Mouse (Mus musculus): ENCODE data around the gene Dpysl4. TPM values are rescaled to one million over a fixed set of nuclear protein-coding genes. Genes with fewer than 3 reads are reported as not detected.

The Dpysl4 gene
- polyA plus RNA-seq, 1 experiment from 2014 or later = 280 TPM

DNA sequence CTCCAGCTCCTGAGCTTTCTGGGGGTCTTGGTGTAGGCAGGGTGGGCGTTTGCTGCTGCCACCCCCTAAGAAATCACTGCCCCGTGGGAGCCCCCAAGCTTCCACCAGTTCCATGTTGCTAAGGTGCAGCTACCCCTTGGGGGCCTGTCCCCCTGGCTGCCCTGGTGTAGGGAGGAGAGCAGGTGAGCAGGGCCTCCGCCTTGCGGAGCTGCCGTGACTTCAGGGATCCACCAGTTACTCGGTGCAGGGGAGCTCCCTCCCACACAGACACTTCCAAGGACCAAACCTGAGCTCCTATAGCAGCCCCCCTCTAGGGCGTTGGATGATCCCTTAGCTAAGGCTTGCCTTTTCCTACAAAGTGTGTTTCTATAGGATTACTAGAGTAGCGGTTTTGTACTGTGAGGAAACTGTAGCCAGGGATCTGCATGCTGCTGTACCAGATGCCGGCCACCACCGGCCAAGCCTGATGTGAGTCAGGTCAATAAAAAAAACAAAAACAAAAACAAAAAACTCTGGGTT lies 15.5 kb downstream of the Dpysl4 start:
- 87% methylated on average over 10 of the region's 10 CpGs for WGBS
- H3K27ac ChIP-seq = peak overlapping the region; percentile 48

DNA sequence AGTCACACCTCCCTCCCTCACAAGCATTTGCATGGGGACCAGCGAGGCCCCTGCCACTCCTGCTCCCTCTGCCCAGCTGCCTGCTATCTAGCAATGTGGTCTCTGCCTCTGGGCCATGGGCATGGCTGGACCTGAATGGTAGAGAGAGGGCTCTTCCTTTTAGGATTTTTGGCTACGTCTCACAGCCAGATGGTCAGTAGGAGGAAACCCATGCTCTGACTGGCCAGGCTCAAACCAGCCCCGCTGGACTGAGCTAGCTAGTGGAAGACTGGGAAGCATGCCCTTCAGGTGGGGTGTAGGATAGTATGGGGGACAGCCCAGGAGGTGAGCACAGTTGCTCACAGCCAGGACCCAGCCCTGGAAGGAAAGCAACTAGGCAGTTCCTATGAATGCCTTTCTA lies 16.0 kb downstream of the Dpysl4 start:
- Histone ChIP-seq H3K4me3 (no peak overlapping the region), H3K27ac (0 out of 2 replicates have a peak overlapping the region, but pooled peaks have one; percentile 18), H3K4me1 (replicated peaks) (peaks cover 9% of the 10 kb centered on the region; the same call in 1 of the 2 replicates), H3K36me3 (peaks cover 54% of the 10 kb centered on the region), H3K9ac (no peak overlapping the region), H3K4me2 (no peak overlapping the region), H3K9me3 (no peaks in the 10 kb centered on the region), H3K27me3 (no peaks in the 10 kb centered on the region)
- WGBS = 69% methylated on average over 3 of the region's 3 CpGs
- no peak for ATAC-seq (ENCODE audit: low FRiP score)

More for the DNA sequence above, 15.5 kb downstream of the Dpysl4 start:
- H3K9ac ChIP-seq = no peak overlapping the region
- no peak overlapping the region for H3K4me3 ChIP-seq
- H3K9me3 ChIP-seq = no peaks in the 10 kb centered on the region
- H3K36me3 ChIP-seq = peaks cover 59% of the 10 kb centered on the region
- no peak overlapping the region for H3K4me2 ChIP-seq
- H3K27me3 ChIP-seq = no peaks in the 10 kb centered on the region
- H3K4me1 ChIP-seq (replicated peaks) = peaks cover 9% of the 10 kb centered on the region; the same call in 1 of the 2 replicates
- ATAC-seq (ENCODE audit: low FRiP score) = no peak

DNA sequence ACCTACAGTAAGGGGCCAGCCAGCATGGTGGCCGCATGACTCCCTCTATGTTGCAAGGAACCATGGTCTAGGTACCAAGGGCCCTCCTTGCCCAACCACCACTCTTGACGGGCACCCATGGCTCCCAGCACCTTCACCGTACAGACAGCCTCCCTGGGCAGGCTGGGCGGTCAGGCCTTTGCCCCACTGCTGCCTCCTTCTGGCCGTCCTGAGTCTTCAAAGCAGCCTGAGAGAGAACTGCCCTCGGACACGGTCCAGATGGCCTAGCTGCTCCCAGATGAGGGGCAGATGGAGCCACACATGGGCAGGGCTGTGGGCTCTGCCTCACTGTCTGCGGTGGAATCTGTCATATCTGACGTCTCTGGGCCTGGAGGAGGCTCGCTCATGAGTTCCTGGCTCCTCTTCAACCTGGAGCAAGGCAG lies 18.2 kb downstream of the Dpysl4 start:
- no peaks in the 10 kb centered on the region for H3K27me3 ChIP-seq
- H3K36me3 ChIP-seq = peaks cover 37% of the 10 kb centered on the region
- H3K9ac ChIP-seq = no peak overlapping the region
- H3K27ac ChIP-seq = peak overlapping the region; percentile 48; the same call in 1 of the 2 replicates
- WGBS = 51% methylated on average over 10 of the region's 10 CpGs
- no peak overlapping the region for H3K4me3 ChIP-seq
- no peaks in the 10 kb centered on the region for H3K9me3 ChIP-seq
- no peak overlapping the region for H3K4me2 ChIP-seq
- peaks cover 9% of the 10 kb centered on the region; the same call in 1 of the 2 replicates for H3K4me1 ChIP-seq (replicated peaks)
- peak; percentile 29; the same call in 1 of the 2 replicates for ATAC-seq (ENCODE audit: low FRiP score)

DNA sequence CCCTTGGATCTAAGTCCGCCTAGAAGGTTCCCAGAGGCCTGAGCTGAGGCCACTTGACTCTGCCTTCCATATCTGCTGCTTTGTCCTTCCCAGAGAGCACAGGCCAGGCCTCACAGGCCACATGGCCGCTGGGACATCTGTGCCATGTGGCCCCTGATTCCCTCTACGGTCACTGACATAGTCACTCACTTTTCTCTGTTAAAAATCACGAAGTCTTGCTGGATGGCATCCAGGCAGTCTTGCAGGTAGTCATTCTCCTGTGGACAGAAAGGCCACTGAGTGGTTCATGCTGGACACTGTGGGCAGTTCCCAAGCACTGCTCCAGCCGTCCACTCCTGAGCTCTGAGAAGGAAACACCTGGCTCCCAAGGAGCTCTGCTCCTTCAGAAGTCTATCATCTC lies 19.3 kb downstream of the Dpysl4 start:
- peaks cover 9% of the 10 kb centered on the region; the same call in 1 of the 2 replicates for H3K4me1 ChIP-seq (replicated peaks)
- ATAC-seq (ENCODE audit: low FRiP score) = no peak
- no peak overlapping the region for H3K9ac ChIP-seq
- 86% methylated on average over 5 of the region's 5 CpGs for WGBS
- H3K27ac ChIP-seq = 0 out of 2 replicates have a peak overlapping the region, but pooled peaks have one; percentile 8
- no peaks in the 10 kb centered on the region for H3K27me3 ChIP-seq
- no peaks in the 10 kb centered on the region for H3K9me3 ChIP-seq
- H3K4me2 ChIP-seq = no peak overlapping the region
- peaks cover 27% of the 10 kb centered on the region for H3K36me3 ChIP-seq
- no peak overlapping the region for H3K4me3 ChIP-seq

DNA sequence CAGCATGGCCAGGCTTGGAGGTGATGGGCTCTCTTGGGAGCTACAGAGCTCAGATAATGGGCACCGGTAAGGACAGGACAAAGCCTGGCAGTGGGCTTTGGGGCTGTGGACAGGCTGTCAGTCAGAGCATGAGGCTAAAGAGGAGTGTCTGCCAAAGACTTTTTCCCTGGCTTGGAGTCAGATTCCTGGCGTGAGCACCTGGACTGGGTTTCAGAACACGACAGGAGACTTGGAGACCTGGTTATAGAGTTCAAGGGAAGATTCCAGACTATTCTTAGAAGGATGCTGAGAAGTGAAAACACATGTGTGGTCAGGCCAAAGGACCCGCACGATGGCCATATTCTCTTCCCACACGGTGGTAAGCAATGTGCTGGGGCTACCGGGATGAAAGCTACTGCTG lies 19.9 kb downstream of the Dpysl4 start:
- Histone ChIP-seq H3K9ac (no peak overlapping the region), H3K9me3 (no peaks in the 10 kb centered on the region), H3K4me3 (no peak overlapping the region), H3K4me1 (replicated peaks) (peaks cover 9% of the 10 kb centered on the region; the same call in 1 of the 2 replicates), H3K27me3 (no peaks in the 10 kb centered on the region), H3K36me3 (peaks cover 21% of the 10 kb centered on the region), H3K4me2 (no peak overlapping the region), H3K27ac (0 out of 2 replicates have a peak overlapping the region, but pooled peaks have one; percentile 8)
- WGBS = 75% methylated on average over 7 of the region's 7 CpGs
- ATAC-seq (ENCODE audit: low FRiP score) = no peak

DNA sequence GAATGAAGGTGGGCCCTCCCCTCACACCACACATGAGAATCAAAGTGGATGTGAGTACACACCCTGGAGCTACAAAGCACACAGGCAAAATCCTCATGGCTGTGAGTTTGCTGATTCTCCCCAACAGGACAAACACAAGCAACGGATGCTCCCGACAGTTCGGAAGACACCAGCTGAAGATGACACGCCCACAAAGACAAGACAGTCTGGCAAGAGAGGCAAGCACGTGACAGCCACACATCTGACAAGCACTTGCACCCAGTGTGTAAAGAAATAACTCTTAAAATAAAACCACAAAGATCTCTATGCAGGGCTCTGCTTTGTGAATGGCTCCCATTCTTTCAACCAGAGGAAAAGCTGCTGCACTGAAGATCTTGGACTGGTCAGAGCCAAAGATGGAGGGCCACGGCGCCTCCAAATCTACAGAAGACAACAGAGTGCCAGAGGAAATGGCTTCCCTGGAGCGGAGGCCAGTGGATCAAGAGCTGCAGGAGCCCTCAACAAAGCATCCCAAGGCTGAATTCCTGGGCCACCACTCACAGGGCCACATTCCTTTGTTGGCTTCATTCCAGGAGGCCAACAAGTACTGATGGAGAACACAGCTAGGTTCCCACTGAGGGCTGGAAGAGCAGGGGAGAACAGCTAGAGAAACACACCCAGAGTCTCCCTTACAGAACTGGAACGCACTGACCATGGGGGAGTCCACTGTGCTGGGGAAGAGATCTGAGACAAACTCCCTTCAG lies 22.3 kb downstream of the Dpysl4 start:
- no peak overlapping the region for H3K4me2 ChIP-seq
- H3K27me3 ChIP-seq = no peaks in the 10 kb centered on the region
- 0 out of 2 replicates have a peak, but pooled peaks cover 4% of the 10 kb centered on the region for H3K4me1 ChIP-seq (replicated peaks)
- 86% methylated on average over 9 of the region's 9 CpGs for WGBS
- ATAC-seq (ENCODE audit: low FRiP score) = no peak
- H3K27ac ChIP-seq = no peak overlapping the region
- H3K36me3 ChIP-seq = 0 out of 2 replicates have a peak, but pooled peaks cover 2% of the 10 kb centered on the region
- no peaks in the 10 kb centered on the region for H3K9me3 ChIP-seq
- no peak overlapping the region for H3K4me3 ChIP-seq
- H3K9ac ChIP-seq = no peak overlapping the region

DNA sequence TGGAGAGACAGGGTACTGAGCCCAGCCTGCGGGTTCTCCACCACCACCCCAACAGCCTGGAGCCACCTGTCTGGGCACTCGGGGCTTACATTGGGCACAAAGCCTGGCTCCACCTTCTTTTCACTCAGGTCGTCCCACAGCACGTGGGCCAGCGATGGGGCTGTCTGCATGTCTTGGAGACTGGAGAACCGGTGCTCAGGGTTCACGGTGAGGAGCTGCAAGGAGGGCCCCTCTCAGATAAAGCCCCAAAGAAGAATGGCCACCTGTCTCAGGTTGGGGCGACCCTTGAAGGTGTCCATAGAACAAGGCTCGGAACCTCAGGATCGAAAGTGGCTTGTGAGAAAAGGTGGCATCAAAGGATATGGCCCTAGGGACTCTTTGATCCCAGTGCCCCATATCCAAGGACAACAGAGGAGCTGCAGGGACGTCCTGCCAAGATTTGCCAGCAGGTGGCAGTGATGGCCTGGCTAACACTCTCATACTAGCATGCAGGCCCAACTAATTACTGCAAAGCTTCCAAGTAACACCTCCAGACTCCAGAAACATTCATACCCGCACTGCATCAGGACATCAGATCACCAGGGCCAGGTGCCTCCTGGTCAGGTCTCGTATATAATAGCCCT lies 33.5 kb downstream of the Dpysl4 start:
- Histone ChIP-seq H3K27me3 (0 out of 2 replicates have a peak, but pooled peaks cover 2% of the 10 kb centered on the region), H3K4me2 (no peak overlapping the region), H3K27ac (no peak overlapping the region), H3K9ac (0 out of 2 replicates have a peak overlapping the region, but pooled peaks have one; percentile 19), H3K4me3 (no peak overlapping the region), H3K36me3 (no peaks in the 10 kb centered on the region), H3K9me3 (no peaks in the 10 kb centered on the region), H3K4me1 (replicated peaks) (no peaks in the 10 kb centered on the region)
- peak; percentile 76 for ATAC-seq (ENCODE audit: low FRiP score)
- WGBS = 43% methylated on average over 13 of the region's 13 CpGs

DNA sequence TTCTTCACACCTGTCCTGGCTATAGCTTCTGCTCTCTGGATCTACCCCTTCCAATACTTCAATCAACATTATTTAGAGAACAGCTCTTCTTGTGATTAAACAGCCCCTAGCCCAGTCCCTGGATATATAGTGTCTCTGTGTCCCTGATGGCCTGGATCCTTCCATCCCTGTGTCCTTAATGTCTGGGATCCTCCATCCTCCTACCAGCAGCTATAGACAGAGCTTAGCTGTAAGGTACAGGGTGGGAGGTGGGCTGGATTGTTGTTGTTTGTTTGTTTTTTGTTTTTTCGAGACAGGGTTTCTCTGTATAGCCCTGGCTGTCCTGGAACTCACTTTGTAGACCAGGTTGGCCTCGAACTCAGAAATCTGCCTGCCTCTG lies 34.0 kb downstream of the Dpysl4 start:
- Histone ChIP-seq H3K27me3 (0 out of 2 replicates have a peak, but pooled peaks cover 2% of the 10 kb centered on the region), H3K4me3 (no peak overlapping the region), H3K4me2 (no peak overlapping the region), H3K9ac (0 out of 2 replicates have a peak overlapping the region, but pooled peaks have one; percentile 19), H3K9me3 (no peaks in the 10 kb centered on the region), H3K4me1 (replicated peaks) (no peaks in the 10 kb centered on the region), H3K36me3 (no peaks in the 10 kb centered on the region), H3K27ac (no peak overlapping the region)
- ATAC-seq (ENCODE audit: low FRiP score) = peak; percentile 57; the same call in 1 of the 2 replicates
- WGBS = 76% methylated on average over 2 of the region's 2 CpGs

DNA sequence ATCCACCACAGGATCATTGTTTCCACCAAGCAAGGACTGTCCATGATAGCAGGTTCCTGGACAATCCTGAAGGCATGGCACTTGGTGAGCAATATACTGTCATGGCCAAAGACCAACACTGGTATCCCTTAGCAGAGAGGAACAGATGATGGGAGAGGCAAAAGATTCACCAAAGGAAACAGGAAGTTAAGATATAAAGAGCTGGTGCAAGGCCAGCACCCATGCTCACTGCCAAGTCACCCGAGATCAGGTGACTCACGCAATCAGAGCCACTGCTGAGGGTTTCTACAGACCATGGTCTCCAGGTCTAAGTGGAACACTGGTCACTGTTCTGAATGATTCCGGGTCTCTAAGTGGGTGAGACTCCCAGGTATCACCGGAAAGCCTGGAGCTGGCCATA lies 40.1 kb downstream of the Dpysl4 start:
- no peak for ATAC-seq (ENCODE audit: low FRiP score)
- no peaks in the 10 kb centered on the region for H3K36me3 ChIP-seq
- peaks cover 20% of the 10 kb centered on the region for H3K4me1 ChIP-seq (replicated peaks)
- no peak overlapping the region for H3K9ac ChIP-seq
- 95% methylated on average over 4 of the region's 4 CpGs for WGBS
- no peaks in the 10 kb centered on the region for H3K9me3 ChIP-seq
- no peak overlapping the region for H3K27ac ChIP-seq
- no peak overlapping the region for H3K4me3 ChIP-seq
- no peak overlapping the region for H3K4me2 ChIP-seq
- 0 out of 2 replicates have a peak, but pooled peaks cover 10% of the 10 kb centered on the region for H3K27me3 ChIP-seq

DNA sequence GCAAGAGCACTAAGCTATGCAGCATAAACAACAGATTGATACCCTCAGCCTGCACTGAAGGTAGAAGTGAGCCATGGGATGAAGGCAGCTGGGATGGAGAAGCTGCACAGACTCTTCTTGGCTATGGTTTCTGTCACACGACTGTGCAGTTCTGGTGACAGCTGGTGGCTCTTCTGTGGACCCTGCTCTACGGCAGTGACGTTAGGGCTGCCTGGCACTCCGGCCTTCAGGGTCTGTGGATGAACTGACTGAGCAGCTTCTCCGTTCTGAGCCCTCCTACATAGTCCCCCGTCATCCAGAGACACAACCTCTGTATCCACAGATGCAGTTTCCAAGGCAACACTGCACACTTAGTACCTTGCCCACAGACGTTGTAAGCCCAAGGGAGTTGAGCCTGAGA lies 40.7 kb downstream of the Dpysl4 start:
- Histone ChIP-seq H3K4me3 (no peak overlapping the region), H3K27me3 (0 out of 2 replicates have a peak, but pooled peaks cover 10% of the 10 kb centered on the region), H3K36me3 (no peaks in the 10 kb centered on the region), H3K4me2 (no peak overlapping the region), H3K4me1 (replicated peaks) (peaks cover 25% of the 10 kb centered on the region), H3K27ac (no peak overlapping the region), H3K9ac (no peak overlapping the region), H3K9me3 (no peaks in the 10 kb centered on the region)
- 73% methylated on average over 7 of the region's 7 CpGs for WGBS
- ATAC-seq (ENCODE audit: low FRiP score) = no peak

DNA sequence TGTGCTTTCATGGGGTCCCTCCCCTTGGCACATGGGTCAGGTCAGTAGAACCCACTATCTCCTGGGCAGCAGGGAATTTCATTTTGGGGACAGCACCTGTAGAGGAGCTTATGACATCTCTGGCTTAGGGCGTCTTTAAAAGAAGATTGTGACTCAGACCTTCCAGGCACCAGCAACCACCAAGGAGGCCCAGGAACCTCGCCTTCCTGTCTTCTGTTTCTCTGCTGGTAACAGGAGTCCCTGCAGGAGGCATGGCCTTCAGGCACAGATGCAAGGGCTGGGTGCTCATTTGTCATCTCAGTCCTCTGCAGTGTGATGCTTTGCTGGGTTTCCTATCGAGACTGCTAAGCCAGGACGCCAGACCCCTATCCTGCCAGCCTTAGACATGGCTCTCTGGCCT lies 43.2 kb downstream of the Dpysl4 start:
- 0 out of 2 replicates have a peak, but pooled peaks cover 10% of the 10 kb centered on the region for H3K27me3 ChIP-seq
- no peak overlapping the region for H3K27ac ChIP-seq
- no peak overlapping the region for H3K4me3 ChIP-seq
- ATAC-seq (ENCODE audit: low FRiP score) = no peak
- H3K4me2 ChIP-seq = no peak overlapping the region
- H3K4me1 ChIP-seq (replicated peaks) = peaks cover 33% of the 10 kb centered on the region
- WGBS = 66% methylated on average over 4 of the region's 4 CpGs
- no peak overlapping the region for H3K9ac ChIP-seq
- H3K36me3 ChIP-seq = no peaks in the 10 kb centered on the region
- no peaks in the 10 kb centered on the region for H3K9me3 ChIP-seq

DNA sequence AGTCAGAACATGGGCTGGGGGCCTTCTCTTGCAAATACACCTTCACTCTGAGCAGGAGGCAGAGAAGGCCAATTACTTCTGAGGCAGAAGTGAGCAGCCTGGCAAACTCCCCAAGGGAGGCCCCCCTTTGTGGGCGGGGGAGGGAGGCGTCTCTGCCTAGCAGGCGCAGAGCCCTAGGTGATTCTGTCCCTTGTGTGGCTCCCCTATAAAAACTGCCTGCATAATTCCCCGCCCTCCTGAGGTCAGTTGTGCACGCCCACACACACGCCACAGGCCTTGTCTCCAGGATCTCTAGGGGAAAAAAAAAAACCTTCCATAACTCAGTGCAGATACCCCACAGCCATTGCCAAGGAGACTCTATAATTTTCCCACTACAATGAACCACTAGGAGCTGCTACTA lies 44.6 kb downstream of the Dpysl4 start:
- Histone ChIP-seq H3K4me2 (no peak overlapping the region), H3K27me3 (0 out of 2 replicates have a peak, but pooled peaks cover 13% of the 10 kb centered on the region), H3K4me3 (no peak overlapping the region), H3K36me3 (no peaks in the 10 kb centered on the region), H3K9me3 (no peaks in the 10 kb centered on the region), H3K27ac (peak overlapping the region; percentile 44; the same call in 1 of the 2 replicates), H3K4me1 (replicated peaks) (peaks cover 35% of the 10 kb centered on the region), H3K9ac (peak overlapping the region; percentile 11; the same call in 1 of the 2 replicates)
- ATAC-seq (ENCODE audit: low FRiP score) = no peak
- 26% methylated on average over 6 of the region's 6 CpGs for WGBS

All from hindbrain, embryonic 13.5 days (tissue).